Mouse (Mus musculus) layer of hippocampus, adult 2 months (tissue): ENCODE measurements around the gene Gtsf2. TPM values are rescaled to one million over a fixed set of nuclear protein-coding genes. Genes with fewer than 3 reads are reported as not detected.

Source experiments
- DNase-seq, 2 experiments: peaks; one replicate each; pipeline ENCODE4 v3.0.0; 2022; ENCODE audit warnings: low spot score in 2 of 2
- H3K27ac ChIP-seq: fragments of 200-600 bp; 2 replicates; pipeline ENCODE4 v1.8.1; 2022
- H3K4me3 ChIP-seq: fragments of 200-600 bp; 2 replicates; pipeline ENCODE4 v1.8.1; 2022; ENCODE audit warnings: mild to moderate bottlenecking
- CTCF ChIP-seq: fragments of 200-600 bp; conservative IDR thresholded peaks from 2 replicates; pipeline ENCODE4 v1.8.1; 2022; ENCODE audit warnings: antibody characterized with exemption, mild to moderate bottlenecking, moderate library complexity
- long read RNA-seq, 2 experiments: library from polyadenylated mRNA; stranded (forward); transcript quantifications; one replicate each; pipeline ENCODE4 v2.0.0; 2021; ENCODE audit warnings: borderline mapping rate in 2 of 2
- total RNA-seq, 2 experiments: library from RNA; stranded (reverse); gene quantifications; 2 replicates each; pipeline ENCODE4 v1.2.3; 2021

Gtsf2 gene
- total RNA-seq = not detected
- long read RNA-seq, experiment 1 = 0 reads
- long read RNA-seq, experiment 2 = 0 reads

GRCm38 (mm10) chr15:103448369-103448768 is at the start of gene Gtsf2:
TSS of gene Gtsf2 (minus strand) at chr15:103448469.
- Histone ChIP-seq H3K27ac (no peak within 1 kb of the TSS), H3K4me3 (no peak within 1 kb of the TSS)
- no peak for DNase-seq
- no peak for TF ChIP-seq CTCF

- Histone ChIP-seq H3K27ac (no peak overlapping the region), H3K4me3 (no peak overlapping the region)
- TF ChIP-seq CTCF = no peak
- DNase-seq = no peak
Observed at GRCm38 (mm10) chr15:103496204-103497140, 48.2 kb upstream of the Gtsf2 start.

GRCm38 (mm10) chr15:103488336-103488735 is 40.1 kb upstream of the Gtsf2 start:
- no peak for DNase-seq

GRCm38 (mm10) chr15:103486658-103487057 is 38.4 kb upstream of the Gtsf2 start:
- TF ChIP-seq CTCF = no peak
- no peak overlapping the region for H3K4me3 ChIP-seq
- H3K27ac ChIP-seq = no peak overlapping the region
- DNase-seq = no peak

More at GRCm38 (mm10) chr15:103488336-103488735, 40.1 kb upstream of the Gtsf2 start:
- Histone ChIP-seq H3K27ac (peak overlapping the region; percentile 58; the same call in 1 of the 2 replicates), H3K4me3 (no peak overlapping the region)
- no peak for TF ChIP-seq CTCF

- peak overlapping the region; percentile 37; the same call in 1 of the 2 replicates for H3K27ac ChIP-seq
- no peak for TF ChIP-seq CTCF
- no peak overlapping the region for H3K4me3 ChIP-seq
- no peak for DNase-seq
Observed at GRCm38 (mm10) chr15:103485106-103485505, 36.8 kb upstream of the Gtsf2 start.

- H3K27ac ChIP-seq = peak overlapping the region; percentile 37; the same call in 1 of the 2 replicates
Observed at GRCm38 (mm10) chr15:103484490-103484889, 36.2 kb upstream of the Gtsf2 start.

GRCm38 (mm10) chr15:103482488-103482887 is 34.2 kb upstream of the Gtsf2 start:
- DNase-seq = peak in 1 of 2 experiments; percentile 70
- Histone ChIP-seq H3K27ac (peak overlapping the region; percentile 46; the same call in 1 of the 2 replicates), H3K4me3 (no peak overlapping the region)
- peak; percentile 86 for TF ChIP-seq CTCF

More at GRCm38 (mm10) chr15:103484490-103484889, 36.2 kb upstream of the Gtsf2 start:
- no peak for TF ChIP-seq CTCF
- DNase-seq = no peak
- no peak overlapping the region for H3K4me3 ChIP-seq

GRCm38 (mm10) chr15:103480129-103480528 is 31.9 kb upstream of the Gtsf2 start:
- H3K4me3 ChIP-seq = no peak overlapping the region
- no peak for DNase-seq
- TF ChIP-seq CTCF = no peak

GRCm38 (mm10) chr15:103479080-103479606 is 30.9 kb upstream of the Gtsf2 start:
- no peak for TF ChIP-seq CTCF
- H3K27ac ChIP-seq = no peak overlapping the region
- DNase-seq = no peak
- H3K4me3 ChIP-seq = no peak overlapping the region

More at GRCm38 (mm10) chr15:103480129-103480528, 31.9 kb upstream of the Gtsf2 start:
- H3K27ac ChIP-seq = no peak overlapping the region

- Histone ChIP-seq H3K27ac (no peak overlapping the region), H3K4me3 (no peak overlapping the region)
- no peak for TF ChIP-seq CTCF
- DNase-seq = no peak
Observed at GRCm38 (mm10) chr15:103473769-103474168, 25.5 kb upstream of the Gtsf2 start.

- DNase-seq = peak in 1 of 2 experiments; percentile 22
- no peak overlapping the region for H3K27ac ChIP-seq
- TF ChIP-seq CTCF = no peak
- no peak overlapping the region for H3K4me3 ChIP-seq
Observed at GRCm38 (mm10) chr15:103473182-103473581, 24.9 kb upstream of the Gtsf2 start.

GRCm38 (mm10) chr15:103472265-103472664 is 24.0 kb upstream of the Gtsf2 start:
- TF ChIP-seq CTCF = no peak
- no peak overlapping the region for H3K27ac ChIP-seq
- DNase-seq = no peak
- H3K4me3 ChIP-seq = no peak overlapping the region

- Histone ChIP-seq H3K4me3 (no peak overlapping the region), H3K27ac (no peak overlapping the region)
- TF ChIP-seq CTCF = no peak
- DNase-seq = no peak
Observed at GRCm38 (mm10) chr15:103471488-103472194, 23.4 kb upstream of the Gtsf2 start.
